Mouse (Mus musculus) retina, postnatal 7 days (tissue): ENCODE data around the gene Heph.
"Not testable (repeated sequence)": the region's sequence is repeated elsewhere in the genome, so short reads cannot be mapped to it uniquely, and the experiment has no call there.

Experiments used
- DNase-seq: peaks from one replicate; pipeline ENCODE4 v3.0.0-alpha.2; 2012; ENCODE audit warnings: low read depth, low spot score

Gene Heph

DNA sequence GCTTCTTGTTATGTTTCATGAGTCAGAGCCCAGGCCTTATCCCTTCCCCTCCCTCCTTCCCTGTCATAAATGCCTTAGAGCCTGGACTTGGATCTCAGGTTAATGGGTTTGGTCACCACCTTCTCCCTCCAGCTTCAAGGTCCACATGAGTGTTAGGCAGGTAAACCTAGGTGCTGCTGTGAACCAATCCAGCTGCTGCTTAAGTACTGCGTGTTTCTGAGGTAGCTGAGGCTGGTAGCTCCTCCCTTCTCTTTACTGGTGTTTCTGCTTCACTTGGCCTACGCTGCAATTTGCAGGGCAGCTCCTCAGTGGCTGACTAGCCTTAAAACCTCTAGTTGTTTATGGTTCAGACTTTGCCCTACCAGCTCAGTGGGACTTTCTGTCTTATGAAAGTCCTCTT, at the start of gene Heph:
Heph (plus strand) TSS at position 211 of the 400 bp plus-strand sequence.
- no peak for DNase-seq

DNA sequence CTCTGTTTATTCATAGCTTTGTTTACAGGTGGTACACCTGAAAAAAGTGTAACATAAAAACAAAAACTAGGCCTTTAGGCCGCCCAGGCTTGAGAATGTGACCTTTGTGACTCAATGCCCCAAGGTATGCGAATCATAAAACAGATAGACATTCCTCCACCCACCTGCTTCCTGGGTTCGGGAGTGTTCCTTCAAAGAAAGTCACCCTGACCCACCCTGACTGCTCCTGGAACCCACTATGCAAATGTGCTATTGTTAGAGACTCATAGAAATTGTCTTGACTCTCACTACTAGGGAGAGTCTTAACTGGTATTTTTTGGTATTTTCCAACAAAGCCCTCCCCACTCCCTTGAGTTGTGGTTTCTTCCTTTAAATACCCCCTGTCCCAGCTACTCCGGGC, 39.8 kb upstream of the Heph start:
- DNase-seq: not testable (repeated sequence)

DNA sequence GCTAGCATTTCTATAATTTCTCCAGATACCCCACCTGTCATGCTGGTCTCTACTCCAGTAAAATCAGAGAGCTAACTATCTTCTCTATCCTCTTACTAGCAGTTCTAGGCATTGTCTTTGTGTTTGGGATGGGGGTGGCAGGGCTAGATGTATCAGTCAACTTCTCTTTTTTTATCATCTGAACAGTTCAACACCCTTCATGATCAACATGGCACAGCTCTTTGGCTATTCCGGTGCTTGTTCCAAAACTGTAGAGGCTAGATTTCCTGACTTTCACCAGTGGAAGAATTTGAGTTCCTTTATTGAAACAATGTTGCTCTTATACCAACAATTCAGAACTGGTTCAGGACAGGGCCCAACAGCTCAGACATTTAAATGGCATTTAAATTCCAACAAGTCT, 38.2 kb upstream of the Heph start:
- no peak for DNase-seq

DNA sequence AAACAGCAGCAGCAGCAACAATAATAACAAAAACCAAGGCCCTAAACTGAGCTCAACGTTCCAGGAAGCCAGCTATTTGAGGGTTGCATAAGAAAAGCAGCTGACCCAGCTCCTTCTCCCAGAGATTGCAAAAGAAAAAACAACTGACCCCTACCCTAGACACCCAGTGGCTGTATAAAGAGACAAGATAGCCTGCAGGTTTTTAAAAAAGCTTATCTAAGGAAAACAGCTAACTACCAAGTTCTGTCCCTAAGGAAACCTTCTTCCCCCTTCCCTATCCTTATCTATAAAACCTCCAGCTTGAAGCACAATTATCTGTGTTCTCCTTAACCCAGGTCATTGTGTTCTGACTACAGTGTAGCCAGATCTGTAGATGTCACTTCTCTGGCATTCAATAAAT, 37.4 kb upstream of the Heph start:
- DNase-seq: no peak

DNA sequence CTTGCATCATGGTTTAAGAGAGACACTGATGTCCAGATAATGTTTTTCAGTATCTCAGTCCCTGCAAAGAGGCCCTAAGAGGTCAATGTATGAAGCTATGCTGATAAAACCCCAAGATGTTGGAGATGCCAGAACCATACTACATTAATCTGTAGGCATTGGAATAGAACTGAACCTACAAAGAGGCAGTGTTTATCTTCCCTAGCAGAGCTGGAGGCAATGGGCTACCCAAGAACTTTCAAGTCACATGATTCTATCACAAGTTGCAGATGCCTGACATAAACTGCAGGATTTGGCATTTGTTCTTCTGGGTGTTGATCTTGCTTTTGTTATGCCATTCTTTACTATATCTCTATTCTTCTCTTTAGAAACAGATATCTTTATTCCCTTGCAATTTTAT, 35.8 kb upstream of the Heph start:
- DNase-seq: no peak

DNA sequence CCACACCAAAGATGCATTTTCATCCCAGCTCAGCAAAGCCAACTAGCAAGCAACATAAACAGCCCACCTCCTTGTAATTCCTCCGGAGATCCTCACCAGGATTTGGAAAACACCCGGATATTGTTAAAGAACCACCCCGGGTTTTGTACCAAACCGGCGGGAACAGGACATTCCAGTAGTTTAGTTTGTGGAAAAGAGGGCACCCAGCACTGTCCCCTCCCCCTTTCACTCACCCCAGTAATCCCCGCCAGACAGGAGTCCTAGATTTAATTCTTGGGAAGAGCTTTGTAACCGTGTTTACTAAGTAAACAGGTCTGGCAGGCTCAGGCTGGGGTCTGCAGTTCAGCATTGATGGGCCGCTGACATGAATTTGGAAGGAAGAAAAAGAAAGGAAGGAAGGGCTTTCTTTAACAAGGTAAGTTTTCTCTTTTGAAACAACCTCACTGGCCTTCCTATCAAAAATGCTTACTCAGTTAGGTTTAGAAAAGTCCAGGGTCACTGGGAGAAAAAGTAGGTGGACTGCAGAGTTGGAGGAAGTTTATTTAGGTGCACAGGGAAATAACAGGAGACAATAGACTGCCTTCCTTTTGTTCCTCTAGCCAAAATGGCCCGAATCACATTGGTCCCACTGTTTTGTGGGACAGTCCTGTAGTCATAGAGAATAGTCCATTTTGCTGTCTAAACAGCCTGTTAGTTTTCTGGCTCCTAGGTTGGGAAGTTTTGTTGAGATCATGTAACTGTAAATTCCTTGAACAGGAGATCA, 1.2 kb downstream of the Heph start, which contains the start of gene Hsf3:
Hsf3 (minus strand) TSS at position 94 of the 763 bp plus-strand sequence.
- DNase-seq: peak; percentile 13

DNA sequence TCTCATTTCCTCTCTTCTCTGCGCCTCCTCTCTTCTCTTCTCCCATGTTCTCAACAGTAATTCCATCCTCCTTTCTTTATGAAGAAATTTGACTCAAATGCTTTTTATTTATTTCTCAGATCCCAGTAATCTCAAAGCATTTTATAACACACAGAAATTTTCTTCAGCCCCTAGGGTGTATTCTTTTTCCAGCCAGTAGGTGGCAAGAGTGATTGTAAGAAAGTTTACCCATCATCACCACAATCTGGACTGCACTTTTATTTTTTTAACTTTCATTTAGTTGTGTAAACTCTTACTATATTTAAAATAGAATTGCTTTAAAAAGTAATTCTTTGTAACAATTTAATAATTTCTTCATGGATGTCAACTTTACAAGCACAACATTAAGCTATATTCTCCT, 46.4 kb downstream of the Heph start:
- no peak for DNase-seq
